Mouse (Mus musculus) forebrain, embryonic 16.5 days (tissue): ENCODE data around the gene Schip1. TPM values are rescaled to one million over a fixed set of nuclear protein-coding genes. Genes with fewer than 3 reads are reported as not detected.

Experiments
- ATAC-seq: fragments of 200-750 bp; cut with Nextera tagmentation; 2 replicates; pipeline ENCODE4 v1.8.0; 2017; ENCODE audit warnings: mild to moderate bottlenecking, moderate library complexity
- H3K27ac ChIP-seq: fragments of 300-500 bp; sonication (generic); 2 replicates; pipeline ENCODE4 v1.5.1; 2014; ENCODE audit warnings: low read length, control low read depth
- H3K27me3 ChIP-seq: fragments of 300-500 bp; sonication (generic); replicated peaks from 2 replicates; pipeline ENCODE4 v1.6.1; 2014; ENCODE audit warnings: low read length; ENCODE audit not compliant: control insufficient read depth, insufficient read depth
- H3K36me3 ChIP-seq: fragments of 300-500 bp; sonication (generic); 2 replicates; pipeline ENCODE4 v1.6.1; 2014; ENCODE audit not compliant: control insufficient read depth, insufficient read depth
- H3K4me1 ChIP-seq: fragments of 300-500 bp; sonication (generic); replicated peaks from 2 replicates; pipeline ENCODE4 v1.6.1; 2014; ENCODE audit warnings: low read length; ENCODE audit not compliant: control insufficient read depth, insufficient read depth
- H3K4me2 ChIP-seq: fragments of 300-500 bp; sonication (generic); 2 replicates; pipeline ENCODE4 v1.6.1; 2014; ENCODE audit warnings: mild to moderate bottlenecking, low read length, control low read depth
- H3K4me3 ChIP-seq: fragments of 300-500 bp; sonication (generic); replicated peaks from 2 replicates; pipeline ENCODE4 v1.5.1; 2014; ENCODE audit warnings: mild to moderate bottlenecking, low read length, control low read depth
- H3K9ac ChIP-seq: fragments of 300-500 bp; sonication (generic); replicated peaks from 2 replicates; pipeline ENCODE4 v1.6.1; 2014; ENCODE audit warnings: low read depth, low read length, control low read depth
- H3K9me3 ChIP-seq: fragments of 300-500 bp; sonication (generic); 2 replicates; pipeline ENCODE4 v1.6.1; 2016; ENCODE audit warnings: low read length; ENCODE audit not compliant: control insufficient read depth
- WGBS: fragments of 180-500 bp; shearing (Covaris S2); extraction: QIAGEN DNeasy Blood & Tissue Kit; methylation state at CpG from one replicate; pipeline ENCODE4 v1.1.7; 2014; 5-methylcytosine and 5-hydroxymethylcytosine counted together
- polyA plus RNA-seq: library from polyadenylated mRNA; unstranded; fragments of >200 nt; fragmentation: Nextera tagmentation; extraction: Ambion mirVana; gene quantifications from 2 replicates; pipeline ENCODE4 v1.2.1, GENCODE M21; 2015

Schip1 gene
- polyA plus RNA-seq, result 173 and 197 TPM in 2 replicates

GRCm38 (mm10) chr3:68064731-68065130, at the start of gene Schip1:
Schip1 (plus strand) TSS chr3:68064802.
- ATAC-seq, result no peak
- Histone ChIP-seq H3K36me3 (no peaks in the 10 kb centered on the region), H3K4me1 (no peaks in the 10 kb centered on the region), H3K4me2 (no peak within 1 kb of the TSS), H3K4me3 (no peak within 1 kb of the TSS), H3K9me3 (no peaks in the 10 kb centered on the region), H3K9ac (no peak within 1 kb of the TSS), H3K27me3 (peaks cover 2% of the 10 kb centered on the region; the same call in 1 of the 2 replicates), H3K27ac (no peak within 1 kb of the TSS)
- WGBS, result 38% methylated on average over 12 of the region's 12 CpGs

DNA sequence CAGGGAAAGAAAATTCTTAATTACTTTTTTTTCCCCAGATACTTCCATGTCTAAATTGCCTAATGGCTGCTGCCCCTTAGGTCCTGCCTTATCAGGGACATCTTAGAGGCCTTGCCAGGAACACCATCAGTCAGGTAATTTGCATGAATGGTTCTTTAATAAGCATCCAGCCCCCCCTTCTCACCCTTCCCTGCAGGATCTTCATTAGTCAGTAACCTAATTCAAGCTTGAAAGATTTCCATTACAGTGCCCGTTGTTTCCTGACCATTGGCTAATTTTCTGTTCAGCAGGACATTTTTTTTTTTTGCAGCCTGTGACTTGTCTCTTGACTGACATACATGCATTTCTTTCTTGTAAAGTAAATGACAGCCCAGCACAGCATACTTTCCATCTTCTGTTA, 48.8 kb upstream of the Schip1 start:
- no peaks in the 10 kb centered on the region for H3K36me3 ChIP-seq
- no peak overlapping the region for H3K27ac ChIP-seq
- no peak overlapping the region for H3K9ac ChIP-seq
- 5% methylated on average over 1 of the region's 1 CpGs for WGBS
- H3K4me1 ChIP-seq, result no peaks in the 10 kb centered on the region
- no peak for ATAC-seq
- H3K27me3 ChIP-seq, result no peaks in the 10 kb centered on the region
- H3K4me3 ChIP-seq, result no peak overlapping the region
- no peaks in the 10 kb centered on the region for H3K9me3 ChIP-seq
- H3K4me2 ChIP-seq, result no peak overlapping the region

- ATAC-seq, result no peak
- Histone ChIP-seq H3K4me1 (no peaks in the 10 kb centered on the region), H3K9ac (no peak overlapping the region), H3K27me3 (no peaks in the 10 kb centered on the region), H3K4me2 (no peak overlapping the region), H3K36me3 (no peaks in the 10 kb centered on the region), H3K4me3 (no peak overlapping the region), H3K9me3 (no peaks in the 10 kb centered on the region), H3K27ac (no peak overlapping the region)
- WGBS, result 30% methylated on average over 4 of the region's 4 CpGs
Measured at GRCm38 (mm10) chr3:68019401-68019800, 45.2 kb upstream of the Schip1 start.

GRCm38 (mm10) chr3:68036097-68036496, 28.5 kb upstream of the Schip1 start:
- H3K27me3 ChIP-seq, result no peaks in the 10 kb centered on the region
- 26% methylated on average over 3 of the region's 3 CpGs for WGBS
- no peaks in the 10 kb centered on the region for H3K9me3 ChIP-seq
- no peak overlapping the region for H3K27ac ChIP-seq
- no peak overlapping the region for H3K4me2 ChIP-seq
- peak; percentile 61 for ATAC-seq
- H3K9ac ChIP-seq, result no peak overlapping the region
- H3K4me1 ChIP-seq, result no peaks in the 10 kb centered on the region
- no peaks in the 10 kb centered on the region for H3K36me3 ChIP-seq
- no peak overlapping the region for H3K4me3 ChIP-seq

DNA sequence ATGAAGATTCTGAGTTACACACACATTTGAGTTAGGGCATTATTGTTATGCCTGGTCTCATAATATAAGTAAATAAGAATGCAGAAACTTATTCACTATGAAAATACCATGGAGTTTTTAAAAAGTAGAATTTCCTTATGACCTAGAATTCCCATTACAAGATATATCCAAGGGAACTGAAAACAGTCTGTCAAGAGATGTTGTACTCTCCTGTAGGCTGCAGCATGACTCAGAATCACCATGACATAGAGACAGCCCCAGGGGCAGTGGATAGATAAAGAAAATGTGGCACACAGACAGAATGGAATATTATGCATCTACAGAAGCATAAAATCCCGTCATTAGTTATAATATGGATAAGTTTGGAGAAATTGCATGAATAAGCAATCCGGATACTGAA, 21.7 kb upstream of the Schip1 start:
- H3K9ac ChIP-seq, result no peak overlapping the region
- peaks cover 8% of the 10 kb centered on the region for H3K4me1 ChIP-seq
- H3K4me2 ChIP-seq, result no peak overlapping the region
- H3K4me3 ChIP-seq, result no peak overlapping the region
- H3K36me3 ChIP-seq, result no peaks in the 10 kb centered on the region
- ATAC-seq, result no peak
- 96% methylated on average over 2 of the region's 2 CpGs for WGBS
- no peaks in the 10 kb centered on the region for H3K9me3 ChIP-seq
- no peaks in the 10 kb centered on the region for H3K27me3 ChIP-seq
- no peak overlapping the region for H3K27ac ChIP-seq

DNA sequence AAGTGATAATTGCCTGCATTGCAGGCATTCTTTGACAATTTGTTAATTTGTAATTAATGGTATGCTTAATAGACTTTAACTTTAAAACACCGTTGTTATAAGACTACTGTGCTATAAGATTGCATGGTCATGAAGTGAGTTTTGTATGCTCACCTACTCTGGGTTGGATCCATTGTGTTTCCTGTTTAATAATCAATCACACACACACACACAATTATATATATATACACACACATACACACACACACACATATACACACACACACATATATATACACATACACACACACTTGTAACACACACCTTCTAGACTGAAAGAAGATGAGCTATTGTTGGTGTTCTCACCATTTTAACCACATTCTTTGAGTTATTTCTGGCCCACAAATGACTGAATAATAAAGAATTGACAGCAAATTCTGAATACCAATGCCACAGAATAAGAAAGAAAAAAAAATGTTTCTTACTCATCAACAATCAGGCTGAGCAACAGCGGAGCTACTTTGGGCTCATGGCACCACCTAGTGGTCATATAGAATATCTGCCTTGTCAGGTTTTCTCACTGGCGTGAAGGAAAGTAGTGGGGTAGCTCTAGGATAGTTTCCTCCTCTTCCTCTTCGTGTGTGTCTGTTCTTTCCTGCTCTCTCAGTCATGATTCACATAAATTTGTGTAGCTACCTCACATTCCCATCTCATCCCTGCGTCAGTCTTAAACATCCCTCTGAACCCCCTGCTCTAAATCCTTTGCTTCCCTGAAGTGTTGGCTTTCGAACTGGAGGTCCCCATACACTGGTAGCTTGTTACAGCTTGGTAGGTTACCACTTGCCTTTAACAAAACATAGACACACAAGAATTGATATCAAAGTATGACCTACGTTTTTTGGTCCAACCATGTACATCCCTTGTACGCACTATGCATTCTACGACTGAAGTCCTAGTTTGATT, 18.9 kb upstream of the Schip1 start:
- 51% methylated on average over 9 of the region's 9 CpGs for WGBS
- no peak overlapping the region for H3K4me3 ChIP-seq
- H3K4me1 ChIP-seq, result peaks cover 8% of the 10 kb centered on the region
- H3K27me3 ChIP-seq, result no peaks in the 10 kb centered on the region
- ATAC-seq, result peak; percentile 68
- H3K9me3 ChIP-seq, result no peaks in the 10 kb centered on the region
- no peaks in the 10 kb centered on the region for H3K36me3 ChIP-seq
- no peak overlapping the region for H3K27ac ChIP-seq
- H3K4me2 ChIP-seq, result no peak overlapping the region
- H3K9ac ChIP-seq, result no peak overlapping the region

GRCm38 (mm10) chr3:68053538-68053937, 11.1 kb upstream of the Schip1 start:
- no peaks in the 10 kb centered on the region for H3K27me3 ChIP-seq
- peaks cover 2% of the 10 kb centered on the region; the same call in 1 of the 2 replicates for H3K4me1 ChIP-seq
- no peak for ATAC-seq
- H3K27ac ChIP-seq, result no peak overlapping the region
- H3K9me3 ChIP-seq, result no peaks in the 10 kb centered on the region
- 45% methylated on average over 2 of the region's 2 CpGs for WGBS
- no peaks in the 10 kb centered on the region for H3K36me3 ChIP-seq
- no peak overlapping the region for H3K4me2 ChIP-seq
- H3K9ac ChIP-seq, result no peak overlapping the region
- H3K4me3 ChIP-seq, result no peak overlapping the region

DNA sequence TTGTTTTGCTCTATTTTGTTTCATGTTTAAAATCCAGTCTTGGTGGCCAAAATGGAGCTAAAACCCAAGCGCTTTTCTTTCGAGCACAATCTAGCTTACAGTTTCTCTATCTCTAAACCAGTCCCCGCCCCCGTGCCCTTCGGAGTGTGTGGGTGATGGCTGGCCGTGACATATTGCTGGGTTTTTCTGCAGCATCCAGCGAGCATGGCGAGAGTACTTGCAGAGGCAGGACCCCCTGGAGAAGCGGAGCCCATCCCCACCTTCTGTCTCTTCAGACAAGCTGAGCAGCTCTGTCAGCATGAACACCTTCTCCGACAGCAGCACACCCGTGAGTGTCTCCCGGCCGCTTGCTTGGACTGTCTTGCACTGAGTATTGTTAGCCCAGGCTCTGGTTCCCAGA, 9.5 kb upstream of the Schip1 start:
- no peaks in the 10 kb centered on the region for H3K27me3 ChIP-seq
- no peak for ATAC-seq
- no peak overlapping the region for H3K4me2 ChIP-seq
- H3K9ac ChIP-seq, result no peak overlapping the region
- WGBS, result 68% methylated on average over 13 of the region's 13 CpGs
- H3K4me3 ChIP-seq, result no peak overlapping the region
- H3K4me1 ChIP-seq, result peaks cover 2% of the 10 kb centered on the region; the same call in 1 of the 2 replicates
- no peaks in the 10 kb centered on the region for H3K36me3 ChIP-seq
- no peaks in the 10 kb centered on the region for H3K9me3 ChIP-seq
- no peak overlapping the region for H3K27ac ChIP-seq

DNA sequence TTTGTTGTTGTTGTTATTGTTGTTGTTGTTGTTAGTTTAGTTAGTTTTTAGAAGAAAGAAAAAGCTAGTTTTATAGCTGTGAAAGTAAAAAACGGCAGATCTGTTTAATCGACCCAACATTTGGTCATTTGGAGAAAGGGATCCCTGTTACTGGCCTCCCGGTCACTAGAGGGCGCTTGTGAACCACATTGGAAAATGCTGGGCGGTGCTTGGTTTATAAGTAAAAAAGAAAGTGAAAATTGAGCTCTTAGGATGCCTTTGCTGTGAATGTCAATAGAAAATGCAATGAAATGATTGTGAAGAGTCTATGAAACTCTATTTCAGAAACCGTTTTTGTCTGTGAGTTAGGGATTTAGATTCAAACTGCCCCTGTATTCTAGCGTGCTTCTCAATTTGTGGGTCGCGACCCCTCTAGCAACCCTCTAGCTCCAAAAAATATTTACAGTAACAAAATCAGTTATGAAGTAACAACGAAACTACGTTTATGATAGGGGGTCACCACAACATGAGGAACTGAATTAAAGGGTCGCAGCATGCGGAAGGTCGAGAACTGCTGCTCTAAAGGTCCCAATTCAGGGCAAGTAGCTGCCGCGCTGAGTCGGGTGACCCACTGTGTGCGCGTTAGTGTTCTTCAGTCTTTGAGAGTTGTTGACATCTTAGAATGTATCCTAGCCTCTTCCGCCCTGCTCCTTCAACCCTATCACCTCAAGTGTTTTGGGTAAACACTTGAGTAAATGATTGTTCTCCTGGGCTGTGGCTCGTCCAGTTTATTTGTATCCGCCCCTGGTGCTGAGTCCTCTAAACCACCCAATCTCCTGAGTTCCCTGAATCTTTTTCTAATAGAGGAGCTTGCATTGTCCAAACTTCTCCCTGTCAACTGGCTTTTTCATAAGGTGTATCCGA, 8.0 kb upstream of the Schip1 start:
- Histone ChIP-seq H3K4me1 (peaks cover 2% of the 10 kb centered on the region; the same call in 1 of the 2 replicates), H3K4me2 (peak overlapping the region; percentile 32), H3K9ac (no peak overlapping the region), H3K4me3 (no peak overlapping the region; the same call in 1 of the 2 replicates), H3K27ac (no peak overlapping the region), H3K9me3 (no peaks in the 10 kb centered on the region), H3K36me3 (no peaks in the 10 kb centered on the region), H3K27me3 (no peaks in the 10 kb centered on the region)
- 0 out of 2 replicates have a peak, but pooled peaks have one; percentile 41 for ATAC-seq
- 57% methylated on average over 23 of the region's 23 CpGs for WGBS
